Mouse (Mus musculus) R1 (cell line): ENCODE measurements at regions not wholly inside any gene's neighbourhood (a gene's known extent, or its start where the extent isn't known, plus 50 kb on each side); places are given as distances from the start of the nearest gene placed in this dataset.
A peak's percentile ranks its signal among the peaks of the same experiment; 100 is the strongest.

Experiments
- DNase-seq: peaks from one replicate; pipeline ENCODE4 v3.0.0-alpha.2; 2018; ENCODE audit warnings: low read depth, low spot score

GRCm38 (mm10) chr8:93443631-93444030, 64.1 kb upstream of the Ces1h start:
- DNase-seq = peak; percentile 77

GRCm38 (mm10) chr8:93441936-93442335, 62.4 kb upstream of the Ces1h start:
- peak; percentile 99 for DNase-seq

- DNase-seq = peak; percentile 88
These were observed 57.1 kb upstream of the Ces1h start for GRCm38 (mm10) chr8:93436586-93436985.

- DNase-seq = peak; percentile 80
These were observed 51.1 kb upstream of the Ces1h start for GRCm38 (mm10) chr8:93430637-93431036.
